Mouse (Mus musculus) liver, postnatal 0 days (tissue): ENCODE results near the gene Ptpn14.

Experiments
- CTCF ChIP-seq: sonication (generic); IDR thresholded peaks from 2 replicates; pipeline ENCODE4 v1.5.1; 2016; ENCODE audit warnings: antibody characterized with exemption, low read depth
- EP300 ChIP-seq: IDR thresholded peaks from 2 replicates; pipeline ENCODE4 v1.6.1; 2016; ENCODE audit warnings: antibody characterized with exemption, low read depth, mild to moderate bottlenecking

GRCm38 (mm10) chr1:189863727-189864126 lies 135.7 kb downstream of the Ptpn14 start:
- no peak for TF ChIP-seq EP300
- TF ChIP-seq CTCF: no peak
